Mouse (Mus musculus): Measurements from ENCODE around the gene Vdac2.

The Vdac2 gene

DNA sequence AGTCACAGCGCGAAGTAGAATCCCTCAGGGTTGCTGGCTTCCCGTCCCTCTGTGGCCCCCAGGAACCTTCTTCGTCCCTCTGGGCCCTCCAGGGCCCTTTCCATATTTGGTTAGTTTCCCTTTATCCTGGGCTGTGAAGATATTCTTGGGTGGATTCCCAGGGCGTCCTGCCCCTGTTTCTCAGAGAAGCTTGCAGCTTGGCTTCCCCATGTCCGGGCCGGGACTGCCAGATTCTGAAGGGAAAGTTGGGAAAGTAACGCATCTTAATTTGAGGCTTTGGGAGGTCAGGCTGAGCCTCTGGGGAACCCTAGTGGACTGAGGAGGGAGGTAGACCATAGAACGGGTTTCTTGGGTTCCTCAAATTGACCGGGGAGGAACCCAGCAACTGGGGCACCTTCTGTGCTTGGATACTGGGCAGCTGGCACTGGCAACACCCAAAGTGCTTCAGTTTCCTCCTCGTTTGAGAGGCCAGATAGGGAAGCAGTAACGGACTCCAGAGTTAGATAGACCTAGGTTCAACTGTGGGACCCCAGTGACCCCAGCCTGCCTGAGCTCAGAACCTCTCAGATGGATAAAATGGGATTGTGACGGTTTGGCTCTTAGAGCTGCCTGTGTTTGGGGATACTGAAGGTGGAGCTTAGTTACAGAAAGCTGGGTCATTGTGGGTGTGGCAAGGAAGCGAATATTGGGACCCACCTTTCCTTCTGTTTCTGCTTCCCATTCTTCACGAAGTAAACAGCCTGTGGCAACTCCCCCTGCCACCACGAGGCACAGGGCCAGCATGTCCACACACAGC, 27.2 kb downstream of the Vdac2 start:
- no peak for DNase-seq (ENCODE audit: low spot score)

DNA sequence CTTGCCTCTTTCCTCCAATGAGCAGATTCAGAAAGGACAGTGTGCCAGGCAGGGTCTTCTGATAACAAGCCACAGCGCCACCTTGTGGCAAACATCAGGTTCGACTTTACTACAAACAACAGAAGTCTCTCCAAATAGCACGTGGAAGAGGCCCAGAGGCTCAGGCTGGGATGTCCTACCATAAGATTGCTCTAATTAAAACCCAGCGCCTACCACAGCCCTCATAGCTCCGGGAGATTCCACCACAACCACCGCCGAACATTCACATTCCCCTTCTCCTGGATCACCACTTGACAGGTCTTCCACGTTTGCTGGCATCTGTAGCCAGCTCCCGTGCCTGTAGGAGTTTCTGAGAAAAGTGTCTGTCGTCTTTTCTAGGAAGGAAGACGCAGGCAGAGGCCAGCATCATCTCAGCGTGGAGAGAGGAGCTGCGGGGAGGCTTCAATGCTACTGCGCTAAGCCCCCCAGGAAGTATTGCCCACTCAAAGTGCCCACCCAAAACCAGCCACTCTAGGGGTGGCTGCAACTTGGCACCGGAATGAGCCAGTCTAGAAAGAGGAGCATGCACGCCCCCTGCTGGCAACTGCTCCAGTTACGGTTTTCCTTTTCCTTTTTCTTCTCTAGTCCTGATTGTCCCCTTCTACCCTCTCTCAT, 28.5 kb downstream of the Vdac2 start:
- peak; percentile 87 for DNase-seq (ENCODE audit: low spot score)

DNA sequence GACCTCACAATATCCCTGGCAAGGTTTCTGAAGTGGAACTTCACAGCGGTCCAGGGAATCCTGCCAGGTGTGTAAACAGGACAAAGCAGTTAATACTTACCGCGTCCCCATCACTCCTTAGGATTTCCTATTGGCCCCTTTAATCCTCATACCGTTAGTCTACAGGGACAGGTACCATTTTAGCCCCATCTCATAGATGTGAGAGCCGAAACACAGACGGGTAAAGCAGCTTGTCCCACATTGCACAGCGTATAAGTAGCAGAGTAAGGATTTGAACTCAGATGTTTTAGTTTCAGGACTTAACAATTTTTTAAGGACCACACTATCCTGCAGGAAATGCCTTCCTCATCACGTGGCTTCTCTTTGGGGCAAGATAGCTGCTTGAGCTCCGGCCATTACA, 29.2 kb downstream of the Vdac2 start:
- no peak for DNase-seq (ENCODE audit: low spot score)

DNA sequence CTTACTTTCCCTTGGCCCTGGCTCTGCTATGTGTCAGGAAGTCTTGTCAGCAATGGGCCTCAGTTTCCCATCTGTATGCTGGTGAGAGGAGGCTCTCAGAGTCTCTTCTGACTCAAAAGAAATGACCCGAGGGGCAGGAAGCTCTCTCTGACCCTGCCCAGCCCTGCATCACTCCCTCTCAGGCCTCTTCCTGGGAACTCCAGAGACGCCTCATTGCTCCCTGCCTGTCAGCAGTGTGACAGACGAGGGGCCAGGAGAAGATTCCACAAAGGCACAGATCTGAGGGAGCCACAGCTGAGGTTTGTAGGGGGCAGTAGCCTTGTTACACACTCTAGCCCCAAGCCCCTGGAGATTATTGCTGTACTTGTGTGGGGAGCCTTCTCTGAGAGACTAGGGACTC, 30.9 kb downstream of the Vdac2 start:
- no peak for DNase-seq (ENCODE audit: low spot score)

DNA sequence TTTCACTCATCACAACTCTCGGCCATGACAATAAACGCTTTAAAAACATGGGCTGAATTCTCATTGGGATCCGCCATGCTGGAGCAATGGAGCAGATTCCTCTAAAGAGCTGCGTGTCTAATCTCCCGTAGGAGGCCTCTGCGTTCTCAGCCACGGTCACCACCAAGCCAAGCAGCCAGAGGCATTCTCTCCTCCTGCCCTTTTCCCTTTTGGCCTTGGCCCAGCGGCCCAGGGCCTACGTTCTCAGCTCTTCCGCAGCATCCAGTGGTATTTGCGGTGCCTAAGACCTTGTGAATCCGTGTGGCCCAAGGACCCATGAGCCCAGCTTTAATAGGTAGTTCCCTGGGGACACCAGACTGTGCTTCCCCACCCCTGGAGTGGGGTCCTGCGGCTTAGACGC, 31.8 kb downstream of the Vdac2 start:
- DNase-seq (ENCODE audit: low spot score): no peak

DNA sequence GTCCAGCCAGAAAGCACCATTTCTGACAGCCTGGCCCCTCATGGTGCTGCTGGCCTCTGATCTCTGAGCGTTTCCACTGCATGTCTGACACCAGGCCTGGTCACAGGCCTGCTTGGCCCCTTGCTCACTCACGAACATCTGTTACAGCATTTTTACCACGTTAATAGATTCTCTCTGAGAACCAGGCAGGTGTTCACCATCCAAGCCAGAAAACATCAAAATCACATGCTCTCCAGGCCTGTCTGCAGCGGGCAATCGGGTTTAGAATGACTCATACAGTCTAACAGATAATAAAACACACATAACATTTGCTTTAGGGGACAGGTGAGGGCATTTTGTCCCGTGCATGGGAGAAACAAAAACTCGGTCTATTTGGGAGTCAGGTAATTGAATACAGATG, 41.3 kb downstream of the Vdac2 start:
- DNase-seq (ENCODE audit: low spot score): no peak

DNA sequence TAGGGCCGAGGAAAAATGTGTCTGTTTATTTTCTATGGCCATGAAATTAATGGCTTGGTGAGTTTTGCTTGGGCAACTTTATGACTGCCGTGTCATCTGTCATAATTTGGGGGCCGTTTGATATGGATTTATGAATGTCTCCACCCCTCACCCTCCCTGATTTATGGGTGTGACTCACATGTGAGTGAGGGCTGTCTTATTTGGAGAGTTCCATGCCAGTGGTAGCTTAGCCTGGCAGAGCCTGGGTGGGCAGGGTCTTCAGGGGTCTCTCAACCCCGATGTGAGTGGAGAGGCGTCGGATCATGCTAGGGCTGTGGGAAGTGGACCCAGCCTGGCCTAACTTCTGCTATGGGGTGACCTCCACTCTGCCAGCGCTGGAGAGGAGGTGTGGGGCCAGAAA, 41.8 kb downstream of the Vdac2 start:
- DNase-seq (ENCODE audit: low spot score): no peak

DNA sequence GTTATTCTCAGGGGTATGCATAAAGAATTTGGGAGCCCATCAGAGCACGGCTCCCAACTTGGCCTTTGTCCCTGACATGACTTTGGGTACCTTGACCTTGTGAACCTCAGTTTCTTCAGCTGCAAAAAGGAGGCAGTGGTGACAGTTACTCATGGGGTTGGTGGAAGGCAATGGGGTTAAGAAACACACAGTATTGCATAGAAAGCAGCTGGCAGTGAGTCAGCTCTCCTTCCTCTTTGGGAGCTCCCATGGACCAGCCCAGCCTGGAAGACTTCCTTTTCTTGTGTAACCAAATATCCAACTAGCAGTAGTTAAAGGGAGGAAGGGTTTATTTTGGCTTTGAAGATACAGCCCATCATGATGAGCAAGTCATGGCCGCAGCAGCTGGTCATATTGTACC, 65.4 kb downstream of the Vdac2 start:
- DNase-seq (ENCODE audit: low spot score): no peak

DNA sequence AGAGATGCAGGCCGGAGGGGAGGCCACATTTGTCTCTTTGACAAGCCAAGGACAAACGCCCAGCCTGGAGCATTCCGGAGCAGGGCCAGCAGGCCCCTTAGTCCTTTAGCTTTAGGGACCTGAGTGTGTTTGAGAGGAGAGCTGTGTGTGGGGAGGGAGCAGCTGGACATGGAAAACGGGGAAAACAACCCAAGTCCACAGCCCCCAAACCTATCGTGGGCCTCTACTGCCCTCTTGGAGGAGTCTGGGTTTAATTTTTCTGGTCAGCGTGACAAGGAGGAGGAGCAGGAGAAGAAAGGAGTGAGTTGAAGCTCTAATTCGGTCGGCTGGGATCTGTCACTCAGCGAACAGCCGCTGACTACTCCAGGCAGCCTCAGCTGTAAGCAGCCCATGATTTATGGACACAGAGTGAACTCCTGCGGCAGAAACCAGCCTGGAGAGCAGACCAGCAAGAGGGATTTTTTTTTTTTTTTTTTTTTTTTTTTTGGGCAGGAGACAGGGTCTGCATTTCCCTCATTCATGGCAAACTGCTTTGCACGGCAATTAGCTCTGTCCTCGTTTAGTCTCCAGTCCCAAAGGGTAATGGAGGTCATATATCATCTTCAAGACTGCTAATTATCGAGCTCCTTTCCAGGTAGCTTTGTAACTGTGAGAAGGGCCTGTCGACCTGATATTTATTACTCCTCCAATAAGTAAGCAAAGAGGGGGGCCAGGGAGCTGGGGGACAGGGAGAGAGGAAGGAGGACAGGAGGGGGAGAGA, 66.7 kb downstream of the Vdac2 start:
- DNase-seq (ENCODE audit: low spot score): peak; percentile 35

DNA sequence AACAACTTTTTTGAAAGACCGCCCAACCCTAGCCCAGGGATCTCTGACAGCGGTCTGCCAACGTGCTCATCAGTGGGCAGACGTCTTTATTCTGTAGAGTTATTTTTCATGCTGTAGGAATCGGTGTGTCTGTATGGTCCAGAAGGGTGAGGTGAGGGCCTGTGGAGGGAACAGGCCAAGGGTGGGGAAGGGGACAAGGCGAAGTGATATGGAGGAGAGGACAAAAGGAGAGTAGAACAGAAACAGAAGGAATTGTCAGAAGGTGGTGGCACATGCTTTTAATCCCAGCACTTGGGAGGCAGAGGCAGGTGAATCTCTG, 67.3 kb downstream of the Vdac2 start:
- DNase-seq (ENCODE audit: low spot score): no peak
